Mouse (Mus musculus) liver, postnatal 0 days (tissue): ENCODE results near the gene Sgk1. TPM values are rescaled to one million over a fixed set of nuclear protein-coding genes. Genes with fewer than 3 reads are reported as not detected.

Source experiments
- ATAC-seq: fragments of 200-750 bp; cut with Nextera tagmentation; 2 replicates; pipeline ENCODE4 v1.8.0; 2017; ENCODE audit warnings: mild to moderate bottlenecking, moderate library complexity
- DNase-seq: peaks from one replicate; pipeline ENCODE4 v3.0.0-alpha.2; 2016
- H3K27ac ChIP-seq: fragments of 300-500 bp; sonication (generic); 2 replicates; pipeline ENCODE4 v1.5.1; 2014; ENCODE audit warnings: antibody characterized with exemption, moderate library complexity, mild to moderate bottlenecking, low read depth
- H3K27me3 ChIP-seq: fragments of 300-500 bp; sonication (generic); 2 replicates; pipeline ENCODE4 v1.6.1; 2014; ENCODE audit warnings: low read length, control low read depth, mixed read lengths; ENCODE audit not compliant: insufficient read depth
- H3K36me3 ChIP-seq: fragments of 300-500 bp; sonication (generic); replicated peaks from 2 replicates; pipeline ENCODE4 v1.6.1; 2014; ENCODE audit warnings: mild to moderate bottlenecking, control low read depth, low read length, moderate library complexity, mixed read lengths; ENCODE audit not compliant: insufficient read depth
- H3K4me1 ChIP-seq: fragments of 300-500 bp; sonication (generic); 2 replicates; pipeline ENCODE4 v1.6.1; 2014; ENCODE audit warnings: antibody characterized with exemption, mild to moderate bottlenecking, control low read depth; ENCODE audit not compliant: insufficient read depth
- H3K4me2 ChIP-seq: fragments of 300-500 bp; sonication (generic); 2 replicates; pipeline ENCODE4 v1.6.1; 2014; ENCODE audit warnings: low read depth, mild to moderate bottlenecking, low read length, moderate library complexity, mixed read lengths
- H3K4me3 ChIP-seq: fragments of 300-500 bp; sonication (generic); 2 replicates; pipeline ENCODE4 v1.5.1; 2014; ENCODE audit warnings: low read depth, low read length
- H3K9ac ChIP-seq: fragments of 300-500 bp; sonication (generic); replicated peaks from 2 replicates; pipeline ENCODE4 v1.6.1; 2014; ENCODE audit warnings: mild to moderate bottlenecking, moderate library complexity
- H3K9me3 ChIP-seq: fragments of 300-500 bp; sonication (generic); 2 replicates; pipeline ENCODE4 v1.6.1; 2016; ENCODE audit warnings: mild to moderate bottlenecking, control low read depth, low read length, mixed read lengths
- CTCF ChIP-seq: sonication (generic); IDR thresholded peaks from 2 replicates; pipeline ENCODE4 v1.5.1; 2016; ENCODE audit warnings: antibody characterized with exemption, low read depth
- EP300 ChIP-seq: IDR thresholded peaks from 2 replicates; pipeline ENCODE4 v1.6.1; 2016; ENCODE audit warnings: antibody characterized with exemption, low read depth, mild to moderate bottlenecking
- WGBS: fragments of 180-500 bp; shearing (Covaris S2); extraction: QIAGEN DNeasy Blood & Tissue Kit; methylation state at CpG from one replicate; pipeline ENCODE4 v1.1.7; 2014; ENCODE audit not compliant: insufficient replicate concordance; 5-methylcytosine and 5-hydroxymethylcytosine counted together
- polyA plus RNA-seq: library from polyadenylated mRNA; unstranded; fragments of >200 nt; fragmentation: Nextera tagmentation; extraction: Ambion mirVana; gene quantifications from 2 replicates; pipeline ENCODE4 v1.2.1, GENCODE M21; 2015

Sgk1 gene
- polyA plus RNA-seq, 1 experiment from 2014 or later: 20.6 TPM

- 59% methylated on average over 2 of the region's 2 CpGs for WGBS
- TF ChIP-seq CTCF (no peak), EP300 (no peak)
These were observed 100.3 kb downstream of the Sgk1 start for GRCm38 (mm10) chr10:21982303-21982702.

GRCm38 (mm10) chr10:21988489-21988888 lies 106.5 kb downstream of the Sgk1 start:
- WGBS: 74% methylated on average over 5 of the region's 5 CpGs
- no peak for TF ChIP-seq CTCF
- ATAC-seq (no peak), DNase-seq (no peak)
- Histone ChIP-seq H3K9ac (no peak overlapping the region), H3K27me3 (peaks cover 4% of the 10 kb centered on the region; the same call in 1 of the 2 replicates), H3K9me3 (no peaks in the 10 kb centered on the region), H3K4me2 (no peak overlapping the region), H3K27ac (no peak overlapping the region), H3K36me3 (no peaks in the 10 kb centered on the region), H3K4me1 (0 out of 2 replicates have a peak, but pooled peaks cover 3% of the 10 kb centered on the region), H3K4me3 (no peak overlapping the region)

More at GRCm38 (mm10) chr10:21982303-21982702, 100.3 kb downstream of the Sgk1 start:
- ATAC-seq (no peak), DNase-seq (no peak)
- Histone ChIP-seq H3K9me3 (no peaks in the 10 kb centered on the region), H3K9ac (no peak overlapping the region), H3K27ac (no peak overlapping the region), H3K4me3 (no peak overlapping the region), H3K4me1 (no peaks in the 10 kb centered on the region; the same call in 1 of the 2 replicates), H3K4me2 (no peak overlapping the region), H3K36me3 (no peaks in the 10 kb centered on the region), H3K27me3 (no peaks in the 10 kb centered on the region)

GRCm38 (mm10) chr10:21991351-21991840 lies 109.4 kb downstream of the Sgk1 start:
- Histone ChIP-seq H3K9me3 (no peaks in the 10 kb centered on the region), H3K9ac (no peak overlapping the region), H3K4me3 (peak overlapping the region; percentile 64), H3K4me2 (peak overlapping the region; percentile 81), H3K36me3 (peaks cover 4% of the 10 kb centered on the region), H3K4me1 (0 out of 2 replicates have a peak, but pooled peaks cover 3% of the 10 kb centered on the region), H3K27ac (peak overlapping the region; percentile 97), H3K27me3 (peaks cover 4% of the 10 kb centered on the region; the same call in 1 of the 2 replicates)
- peak; percentile 78 for DNase-seq
- 16% methylated on average over 17 of the region's 17 CpGs for WGBS
- ATAC-seq: no peak
- TF ChIP-seq EP300 (no peak), CTCF (peak; percentile 73)

GRCm38 (mm10) chr10:21991986-21992833 lies 110.2 kb downstream of the Sgk1 start:
- H3K9me3 ChIP-seq: no peaks in the 10 kb centered on the region
- H3K27me3 ChIP-seq: peaks cover 4% of the 10 kb centered on the region; the same call in 1 of the 2 replicates
- TF ChIP-seq CTCF (no peak), EP300 (no peak)
- peak overlapping the region; percentile 64 for H3K4me3 ChIP-seq
- H3K4me2 ChIP-seq: peak overlapping the region; percentile 81
- H3K4me1 ChIP-seq: 0 out of 2 replicates have a peak, but pooled peaks cover 3% of the 10 kb centered on the region
- peak overlapping the region; percentile 75 for H3K9ac ChIP-seq
- ATAC-seq: no peak
- H3K27ac ChIP-seq: peak overlapping the region; percentile 97
- H3K36me3 ChIP-seq: peaks cover 13% of the 10 kb centered on the region
- peak; percentile 56 for DNase-seq
- 12% methylated on average over 17 of the region's 17 CpGs for WGBS

GRCm38 (mm10) chr10:21992834-21993514 lies 111.0 kb downstream of the Sgk1 start:
- 0 out of 2 replicates have a peak, but pooled peaks cover 3% of the 10 kb centered on the region for H3K4me1 ChIP-seq
- peak; percentile 35 for ATAC-seq
- peak; percentile 82 for DNase-seq
- WGBS: under 1% methylated on average over 30 of the region's 30 CpGs
- H3K4me3 ChIP-seq: peak overlapping the region; percentile 64
- TF ChIP-seq CTCF (peak; percentile 72), EP300 (no peak)
- H3K9me3 ChIP-seq: no peaks in the 10 kb centered on the region
- peak overlapping the region; percentile 81 for H3K4me2 ChIP-seq
- peak overlapping the region; percentile 97 for H3K27ac ChIP-seq
- peak overlapping the region; percentile 75 for H3K9ac ChIP-seq
- peaks cover 20% of the 10 kb centered on the region for H3K36me3 ChIP-seq
- H3K27me3 ChIP-seq: peaks cover 4% of the 10 kb centered on the region; the same call in 1 of the 2 replicates
